Mouse (Mus musculus): ENCODE measurements around the gene Lats2. TPM values are rescaled to one million over a fixed set of nuclear protein-coding genes. Genes with fewer than 3 reads are reported as not detected.
"Not testable (repeated sequence)": the region's sequence is repeated elsewhere in the genome, so short reads cannot be mapped to it uniquely, and the experiment has no call there.

Gene Lats2
- total RNA-seq, 2 experiments from 2014 or later = 35.8 to 37.9 TPM

DNA sequence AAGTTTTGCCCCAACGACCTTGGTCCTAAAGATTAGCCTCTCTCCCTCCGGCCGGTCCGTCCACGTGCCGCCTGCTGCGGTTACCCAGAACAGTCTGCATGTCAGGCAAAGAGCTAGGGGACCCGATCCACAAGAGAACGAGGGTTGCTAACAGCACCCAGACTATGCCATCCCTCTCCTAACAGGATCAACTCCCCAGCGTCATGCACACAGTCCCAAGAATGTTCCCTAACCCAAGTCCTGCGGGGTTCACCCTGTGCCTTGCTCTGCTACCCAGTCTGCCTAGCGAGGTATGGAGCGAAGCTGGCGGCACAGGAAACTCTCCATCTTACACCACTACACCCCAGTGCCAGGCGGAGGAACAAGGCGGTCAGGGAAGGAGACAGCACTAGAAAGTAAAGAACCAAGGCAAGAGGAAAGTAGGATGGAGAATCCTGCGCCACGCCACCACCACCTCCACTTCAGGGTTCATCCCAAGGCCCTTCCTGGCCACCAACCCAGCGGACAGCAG, 93.8 kb downstream of the Lats2 start:
- DNase-seq (ENCODE audit: low spot score) = no peak
- intact Hi-C loops (cut with DNase I) = no loop called here

- intact Hi-C loops (cut with DNase I) = no loop called here
Measured at GRCm38 (mm10) chr14:57663630-57664029, 94.6 kb downstream of the Lats2 start.

DNA sequence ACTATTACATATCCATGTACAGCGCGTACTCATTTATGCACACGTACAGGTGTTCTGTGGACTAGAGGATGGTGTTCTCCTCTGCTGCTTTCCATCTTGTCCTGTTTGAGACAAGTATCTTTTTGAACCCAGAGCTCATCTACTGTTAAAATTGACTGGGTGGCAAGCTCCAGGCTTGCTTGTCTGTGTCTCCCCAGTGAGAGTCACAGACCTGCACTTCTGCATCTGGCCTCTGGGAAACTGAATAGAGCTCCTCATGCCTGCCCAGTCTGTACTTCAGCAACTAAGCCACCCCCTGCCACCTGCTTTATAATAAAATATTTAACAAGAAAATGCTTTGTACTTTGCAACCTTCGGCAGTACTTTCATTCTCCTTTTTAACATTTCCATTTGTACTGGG, 99.9 kb downstream of the Lats2 start:
- intact Hi-C loops (cut with DNase I) = no loop called here
- DNase-seq (ENCODE audit: low spot score) = no peak

More at GRCm38 (mm10) chr14:57663630-57664029, 94.6 kb downstream of the Lats2 start:
- DNase-seq (ENCODE audit: low spot score) = no peak

- intact Hi-C loops (cut with DNase I) = no loop called here
Measured at GRCm38 (mm10) chr14:57657500-57657899, 100.7 kb downstream of the Lats2 start.

DNA sequence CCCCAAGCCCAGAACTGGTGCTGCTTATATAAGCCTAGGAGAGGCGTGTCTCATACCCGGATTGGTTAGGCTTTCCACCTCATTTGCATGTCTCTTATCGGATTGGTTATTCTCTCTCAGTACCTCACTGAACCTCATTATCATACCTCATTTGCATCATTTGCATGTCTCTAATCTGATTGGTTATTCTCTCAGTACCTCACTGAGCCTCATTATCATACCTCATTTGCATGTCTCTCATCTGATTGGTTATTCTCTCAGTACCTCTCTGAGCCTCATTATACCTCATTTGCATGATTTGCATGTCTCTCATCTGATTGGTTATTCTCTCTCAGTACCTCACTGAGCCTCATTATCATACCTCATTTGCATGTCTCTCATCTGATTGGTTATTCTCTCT, 101.7 kb downstream of the Lats2 start:
- DNase-seq (ENCODE audit: low spot score); intact Hi-C loops (cut with DNase I): not testable (repeated sequence)

More at GRCm38 (mm10) chr14:57657500-57657899, 100.7 kb downstream of the Lats2 start:
- DNase-seq (ENCODE audit: low spot score) = no peak

DNA sequence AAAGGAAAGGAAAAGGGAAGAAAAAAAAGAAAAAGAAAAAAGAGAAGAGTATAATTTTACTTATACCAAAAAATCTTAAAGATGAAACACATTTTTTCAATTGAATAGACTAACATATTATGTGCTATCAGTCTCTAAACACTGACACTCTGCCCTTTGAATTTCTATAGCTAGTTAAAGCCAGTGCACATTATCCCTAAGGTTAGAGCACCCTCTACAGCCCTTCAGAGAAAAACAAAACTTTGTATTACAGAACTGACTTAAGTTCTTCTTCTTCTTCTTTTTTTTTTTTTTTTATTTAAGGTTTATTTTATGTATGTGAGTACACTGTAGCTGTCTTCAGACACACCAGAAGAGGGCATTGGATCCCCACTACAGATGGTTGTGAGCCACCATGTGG, 108.7 kb downstream of the Lats2 start:
- intact Hi-C loops (cut with DNase I) = no loop called here
- no peak for DNase-seq (ENCODE audit: low spot score)

DNA sequence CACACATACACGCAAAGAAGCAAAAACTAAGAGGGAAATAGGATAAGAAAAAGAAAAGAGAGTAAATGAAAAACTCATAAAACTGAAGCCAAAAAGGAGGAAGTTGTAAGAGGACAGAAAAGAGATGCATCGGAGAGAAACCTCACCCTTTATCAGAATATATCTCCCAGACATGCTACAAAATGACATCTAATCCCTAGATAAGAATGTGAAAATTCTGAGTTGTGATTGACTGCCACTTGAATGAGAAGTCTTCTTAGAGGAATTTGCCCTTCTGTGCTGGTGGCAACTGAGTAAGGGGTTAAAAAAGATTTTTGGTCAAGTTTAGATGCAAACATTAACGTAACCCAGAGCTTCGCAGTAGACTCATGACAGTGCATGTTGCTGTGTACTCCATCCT, 112.0 kb downstream of the Lats2 start:
- intact Hi-C loops (cut with DNase I) = no loop called here

More for the DNA sequence above, 112.0 kb downstream of the Lats2 start:
- DNase-seq (ENCODE audit: low spot score) = no peak

Small RNAs within 50 kb of the gene (microRNA-seq; reads per million reads assigned to microRNA genes)
- gene Mir3077 = 0.83 reads per million

Other genes starting within 250 kb of the Lats2 start
- gene Il17d, start 233.6 kb downstream of the Lats2 start, total RNA-seq (2021) = 1 to 10 TPM; 3.2 to 3.8 TPM
- 10 to 100 TPM; 29.6 to 30.2 TPM for gene Eef1akmt1, start 186.8 kb downstream of the Lats2 start, total RNA-seq (2021)
- 10 to 100 TPM; 11.2 to 11.9 TPM for gene Xpo4, start 93.0 kb downstream of the Lats2 start, total RNA-seq (2021)
- gene Gm49361, start 12.3 kb downstream of the Lats2 start, total RNA-seq (2021) = 1 to 10 TPM in 1 of 2 experiments, under 1 TPM in 1; 0.99 to 2.1 TPM
- gene Sap18, start 39.8 kb upstream of the Lats2 start, total RNA-seq (2021) = 10 to 100 TPM; 61.2 to 74.8 TPM
- under 1 TPM; 0.17 to 0.39 TPM for gene Ska3, start 67.8 kb upstream of the Lats2 start, total RNA-seq (2021)
- 10 to 100 TPM; 61.4 to 69.0 TPM for gene Mrpl57, start 67.8 kb upstream of the Lats2 start, total RNA-seq (2021)
- gene Zdhhc20, start 131.9 kb upstream of the Lats2 start, total RNA-seq (2021) = 10 to 100 TPM in 1 of 2 experiments, 1 to 10 TPM in 1; 6.9 to 10.9 TPM
- 10 to 100 TPM; 63.4 to 65.6 TPM for gene Micu2, start 240.9 kb upstream of the Lats2 start, total RNA-seq (2021)